Mouse (Mus musculus) MEL (cell line): ENCODE results near the gene Mboat2. TPM values are rescaled to one million over a fixed set of nuclear protein-coding genes. Genes with fewer than 3 reads are reported as not detected.

Experiments used
- DNase-seq: peaks from one replicate; pipeline ENCODE4 v3.0.0; 2011; ENCODE audit warnings: low read depth, low spot score
- H3K27ac ChIP-seq: 2 replicates; pipeline ENCODE4 v1.5.1; 2012; ENCODE audit warnings: low read depth, mild to moderate bottlenecking, control low read depth, low read length, moderate library complexity; ENCODE audit not compliant: control insufficient read depth
- H3K27me3 ChIP-seq, 2 experiments: fragments of 150-350 bp in 1 of 2; sonication (generic) in 1 of 2; 2 replicates each; pipeline ENCODE4 v1.6.1; 2012; ENCODE audit warnings: low read length in 2 of 2, mild to moderate bottlenecking in 2 of 2, improper control_type of control experiment in 1 of 2, moderate library complexity in 1 of 2; ENCODE audit not compliant: insufficient read depth in 2 of 2, control insufficient read depth in 1 of 2
- H3K36me3 ChIP-seq, 2 experiments: 2 replicates each; pipeline ENCODE4 v1.6.1; 2012 to 2014; ENCODE audit warnings: low read length in 2 of 2, improper control_type of control experiment in 1 of 2, inconsistent platforms in 1 of 2, mild to moderate bottlenecking in 1 of 2; ENCODE audit not compliant: insufficient read depth in 2 of 2, control insufficient read depth in 1 of 2
- H3K4me1 ChIP-seq, 2 experiments: fragments of 150-350 bp in 1 of 2; sonication (generic) in 1 of 2; 2 replicates each; pipeline ENCODE4 v1.6.1; 2012; ENCODE audit warnings: low read length in 2 of 2, improper control_type of control experiment in 1 of 2, mild to moderate bottlenecking in 1 of 2; ENCODE audit not compliant: insufficient read depth in 2 of 2, control insufficient read depth in 1 of 2
- H3K4me3 ChIP-seq, 2 experiments: fragments of 150-350 bp in 1 of 2; sonication (generic) in 1 of 2; 2 replicates each; pipeline ENCODE4 v1.5.1; 2012; ENCODE audit warnings: low read depth in 2 of 2, low read length in 2 of 2, mild to moderate bottlenecking in 2 of 2, moderate library complexity in 2 of 2, control low read depth in 1 of 2, improper control_type of control experiment in 1 of 2; ENCODE audit not compliant: control insufficient read depth in 1 of 2, insufficient read depth in 1 of 2
- H3K79me2 ChIP-seq: 2 replicates; pipeline ENCODE4 v1.6.1; 2012; ENCODE audit warnings: mild to moderate bottlenecking, low read length, moderate library complexity; ENCODE audit not compliant: control insufficient read depth, poor library complexity, insufficient read depth
- H3K9ac ChIP-seq: 2 replicates; pipeline ENCODE4 v1.6.1; 2012; ENCODE audit warnings: low read depth, mild to moderate bottlenecking, control low read depth, low read length, moderate library complexity; ENCODE audit not compliant: control insufficient read depth, poor library complexity, severe bottlenecking
- H3K9me3 ChIP-seq: fragments of 150-350 bp; sonication (generic); replicated peaks from 2 replicates; pipeline ENCODE4 v1.6.1; 2012; ENCODE audit warnings: mild to moderate bottlenecking, low read length, improper control_type of control experiment, moderate library complexity; ENCODE audit not compliant: insufficient read depth
- BHLHE40 ChIP-seq: IDR thresholded peaks from 2 replicates; pipeline ENCODE4 v1.6.1; 2012; ENCODE audit warnings: low read depth, mild to moderate bottlenecking, inconsistent platforms, low read length, improper control_type of control experiment, borderline replicate concordance
- CHD1 ChIP-seq: IDR thresholded peaks from 2 replicates; pipeline ENCODE4 v1.6.1; 2012; ENCODE audit warnings: low read depth, mild to moderate bottlenecking, inconsistent platforms, low read length, improper control_type of control experiment
- CHD2 ChIP-seq: IDR thresholded peaks from 2 replicates; pipeline ENCODE4 v1.6.1; 2011; ENCODE audit warnings: low read length, improper control_type of control experiment
- CTCF ChIP-seq, 3 experiments: IDR thresholded peaks in 2 of 3; conservative IDR thresholded peaks in 1 of 3; 2 replicates each; pipeline ENCODE4 v1.5.1; 2011 to 2012; ENCODE audit warnings: low read length in 3 of 3, low read depth in 2 of 3, mild to moderate bottlenecking in 2 of 3, improper control_type of control experiment in 1 of 3, inconsistent platforms in 1 of 3, mixed read lengths in 1 of 3, moderate library complexity in 1 of 3; ENCODE audit not compliant: control insufficient read depth in 1 of 3, insufficient read depth in 1 of 3, poor library complexity in 1 of 3, severe bottlenecking in 1 of 3
- E2F4 ChIP-seq: IDR thresholded peaks from 2 replicates; pipeline ENCODE4 v1.6.1; 2011; ENCODE audit warnings: low read depth, low read length, improper control_type of control experiment, borderline replicate concordance
- ELF1 ChIP-seq: IDR thresholded peaks from 2 replicates; pipeline ENCODE4 v1.6.1; 2014; ENCODE audit warnings: low read depth, mild to moderate bottlenecking, inconsistent platforms, low read length, improper control_type of control experiment, moderate library complexity
- EP300 ChIP-seq, 2 experiments: IDR thresholded peaks; 2 replicates each; pipeline ENCODE4 v1.6.1; 2011; ENCODE audit warnings: improper control_type of control experiment in 2 of 2, low read length in 2 of 2, low read depth in 1 of 2, mild to moderate bottlenecking in 1 of 2
- ETS1 ChIP-seq: IDR thresholded peaks from 2 replicates; pipeline ENCODE4 v1.6.1; 2012; ENCODE audit warnings: low read depth, mild to moderate bottlenecking, inconsistent platforms, low read length, improper control_type of control experiment, moderate library complexity
- JUND ChIP-seq: IDR thresholded peaks from 2 replicates; pipeline ENCODE4 v1.6.1; 2011; ENCODE audit warnings: low read depth, mild to moderate bottlenecking, improper control_type of control experiment, low read length
- KAT2A ChIP-seq: conservative IDR thresholded peaks from 2 replicates; pipeline ENCODE4 v1.6.1; 2012; ENCODE audit warnings: low read depth, low read length, improper control_type of control experiment, inconsistent platforms
- MAX ChIP-seq: IDR thresholded peaks from 2 replicates; pipeline ENCODE4 v1.6.1; 2011; ENCODE audit warnings: low read length, improper control_type of control experiment
- MAZ ChIP-seq: IDR thresholded peaks from 2 replicates; pipeline ENCODE4 v1.6.1; 2012; ENCODE audit warnings: low read depth, mild to moderate bottlenecking, inconsistent platforms, low read length, improper control_type of control experiment
- MXI1 ChIP-seq: IDR thresholded peaks from 2 replicates; pipeline ENCODE4 v1.6.1; 2011; ENCODE audit warnings: mild to moderate bottlenecking, low read depth, low read length, improper control_type of control experiment
- MYB ChIP-seq: IDR thresholded peaks from 2 replicates; pipeline ENCODE4 v1.6.1; 2011; ENCODE audit warnings: mild to moderate bottlenecking, low read depth, low read length, improper control_type of control experiment
- MYC ChIP-seq: IDR thresholded peaks from 2 replicates; pipeline ENCODE4 v1.6.1; 2011; ENCODE audit warnings: low read depth, mild to moderate bottlenecking, low read length, improper control_type of control experiment, moderate library complexity
- NELFE ChIP-seq: IDR thresholded peaks from 2 replicates; pipeline ENCODE4 v1.6.1; 2011; ENCODE audit warnings: low read depth, low read length, improper control_type of control experiment
- NRF1 ChIP-seq: IDR thresholded peaks from 2 replicates; pipeline ENCODE4 v1.6.1; 2014; ENCODE audit warnings: low read depth, mild to moderate bottlenecking, inconsistent platforms, low read length, improper control_type of control experiment, moderate library complexity; ENCODE audit not compliant: poor library complexity, insufficient read depth, severe bottlenecking
- POLR2A ChIP-seq, 2 experiments: IDR thresholded peaks; 2 replicates each; pipeline ENCODE4 v1.6.1; 2011 to 2012; ENCODE audit warnings: low read length in 2 of 2, mild to moderate bottlenecking in 2 of 2, control low read depth in 1 of 2, improper control_type of control experiment in 1 of 2, low read depth in 1 of 2, moderate library complexity in 1 of 2; ENCODE audit not compliant: control insufficient read depth in 1 of 2, insufficient read depth in 1 of 2, poor library complexity in 1 of 2
- POLR2AphosphoS2 ChIP-seq: IDR thresholded peaks from 2 replicates; pipeline ENCODE4 v1.6.1; 2011; ENCODE audit warnings: low read length, improper control_type of control experiment
- POLR2AphosphoS5 ChIP-seq: IDR thresholded peaks from 2 replicates; pipeline ENCODE4 v1.6.1; 2012; ENCODE audit warnings: low read depth, borderline replicate concordance, mild to moderate bottlenecking, inconsistent platforms, low read length, moderate library complexity, mixed read lengths
- RAD21 ChIP-seq: IDR thresholded peaks from 2 replicates; pipeline ENCODE4 v1.6.1; 2011; ENCODE audit warnings: mild to moderate bottlenecking, low read depth, low read length, improper control_type of control experiment
- RCOR1 ChIP-seq: IDR thresholded peaks from 2 replicates; pipeline ENCODE4 v1.6.1; 2012; ENCODE audit warnings: low read depth, mild to moderate bottlenecking, inconsistent platforms, low read length, improper control_type of control experiment
- SMC3 ChIP-seq: IDR thresholded peaks from 2 replicates; pipeline ENCODE4 v1.6.1; 2011; ENCODE audit warnings: low read depth, low read length, improper control_type of control experiment
- TAL1 ChIP-seq: IDR thresholded peaks from 2 replicates; pipeline ENCODE4 v1.6.1; 2012; ENCODE audit warnings: mild to moderate bottlenecking, inconsistent platforms, low read length, moderate library complexity, mixed read lengths
- TBP ChIP-seq: IDR thresholded peaks from 2 replicates; pipeline ENCODE4 v1.8.0; 2011; ENCODE audit warnings: low read depth, low read length, improper control_type of control experiment
- TCF12 ChIP-seq: IDR thresholded peaks from 2 replicates; pipeline ENCODE4 v1.6.1; 2014; ENCODE audit warnings: low read depth, mild to moderate bottlenecking, inconsistent platforms, low read length, improper control_type of control experiment, moderate library complexity
- USF1 ChIP-seq: IDR thresholded peaks from 2 replicates; pipeline ENCODE4 v1.6.1; 2014; ENCODE audit warnings: low read depth, mild to moderate bottlenecking, inconsistent platforms, low read length, improper control_type of control experiment, moderate library complexity
- USF2 ChIP-seq, 2 experiments: IDR thresholded peaks; 2 replicates each; pipeline ENCODE4 v1.6.1; 2011 to 2012; ENCODE audit warnings: improper control_type of control experiment in 2 of 2, low read length in 2 of 2, borderline replicate concordance in 1 of 2, inconsistent platforms in 1 of 2, low read depth in 1 of 2, mild to moderate bottlenecking in 1 of 2; ENCODE audit not compliant: insufficient read depth in 1 of 2
- ZKSCAN1 ChIP-seq: IDR thresholded peaks from 2 replicates; pipeline ENCODE4 v1.6.1; 2012; ENCODE audit warnings: low read depth, mild to moderate bottlenecking, inconsistent platforms, low read length, improper control_type of control experiment, moderate library complexity
- ZMIZ1 ChIP-seq: IDR thresholded peaks from 2 replicates; pipeline ENCODE4 v1.6.1; 2012; ENCODE audit warnings: low read depth, mild to moderate bottlenecking, inconsistent platforms, low read length, improper control_type of control experiment, moderate library complexity
- polyA plus RNA-seq, 2 experiments: library from polyadenylated mRNA; stranded (reverse) in 1 of 2; unstranded in 1 of 2; fragments of >175 nt in 1 of 2; fragments of >200 nt in 1 of 2; gene quantifications; 2 replicates each; pipeline versions ENCODE4 v1.2.1 to v1.2.4; 2012; ENCODE audit warnings: low replicate concordance in 2 of 2, low read depth in 1 of 2; ENCODE audit not compliant: insufficient read length in 2 of 2, insufficient read depth in 1 of 2, missing spikeins in 1 of 2
- total RNA-seq: library from RNA; depleted of rRNA; stranded (reverse); fragments of 300-350 nt; gene quantifications from 2 replicates; pipeline ENCODE4 v1.2.3, GENCODE M21; 2012

Gene Mboat2
- total and polyA plus RNA-seq, 3 experiments = 13.5 TPM; not detected in 1

DNA sequence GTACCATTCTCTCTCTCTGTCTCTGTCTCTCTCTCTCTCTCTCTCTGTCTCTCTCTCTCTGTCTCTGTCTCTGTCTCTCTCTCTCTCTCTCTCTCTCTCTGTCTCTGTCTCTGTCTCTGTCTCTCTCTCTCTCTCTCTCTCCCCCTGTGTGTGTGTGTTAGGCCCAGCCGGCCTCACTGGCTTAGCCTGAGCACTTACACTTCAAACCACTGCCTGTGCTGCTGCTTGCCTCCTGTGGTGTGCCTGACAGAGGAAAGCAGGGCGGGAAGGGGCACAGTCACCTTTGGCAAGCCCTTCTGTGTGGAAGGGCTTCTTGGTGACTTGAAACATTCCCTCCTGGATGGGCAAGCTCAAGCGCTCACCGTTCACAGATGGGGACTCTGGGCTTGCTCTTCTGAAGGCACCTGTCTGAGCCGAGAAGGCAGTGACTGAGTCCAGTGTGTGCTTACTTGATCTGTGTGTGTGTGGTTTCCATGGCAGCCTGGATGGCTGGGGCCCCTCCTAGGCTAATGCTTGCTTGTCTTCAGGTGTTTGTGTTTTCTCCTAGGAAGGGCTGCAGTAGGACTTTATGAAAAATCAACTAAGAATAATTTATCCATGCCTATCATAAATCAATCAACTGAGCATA is 48.2 kb downstream of the Mboat2 start:
- H3K27ac ChIP-seq = peak overlapping the region; percentile 52
- H3K4me3 ChIP-seq = no peak overlapping the region
- peaks cover 0 to 35% of the 10 kb centered on the region in 2 experiments; a peak in 3 of 4 replicates for H3K36me3 ChIP-seq
- H3K4me1 ChIP-seq = peaks cover 42 to 49% of the 10 kb centered on the region in 2 experiments
- peak overlapping the region; percentile 40 for H3K9ac ChIP-seq
- no peaks in the 10 kb centered on the region for H3K27me3 ChIP-seq
- no peaks in the 10 kb centered on the region for H3K79me2 ChIP-seq
- no peaks in the 10 kb centered on the region for H3K9me3 ChIP-seq
- no peak for TF ChIP-seq POLR2AphosphoS5
- TF ChIP-seq ZKSCAN1 = no peak
- no peak for TF ChIP-seq RCOR1
- DNase-seq = no peak

- DNase-seq = peak; percentile 80
- Histone ChIP-seq H3K4me3 (peak overlapping the region in 1 of 2 experiments; percentile 32; a peak in 1 of 4 replicates), H3K4me1 (peaks cover 37 to 42% of the 10 kb centered on the region in 2 experiments), H3K36me3 (peaks cover 0 to 35% of the 10 kb centered on the region in 2 experiments; a peak in 3 of 4 replicates), H3K27ac (peak overlapping the region; percentile 52), H3K9ac (peak overlapping the region; percentile 17; the same call in 1 of the 2 replicates), H3K79me2 (no peaks in the 10 kb centered on the region), H3K27me3 (no peaks in the 10 kb centered on the region), H3K9me3 (no peaks in the 10 kb centered on the region)
- TF ChIP-seq BHLHE40 (no peak; the same call in 1 of the 2 replicates), USF2 (IDR thresholded peaks at IDR 0.05; ENCODE audit: borderline replicate concordance in 1 of 2, insufficient read depth in 1 of 2, low read depth in 1 of 2, low read length in 2 of 2) (0 out of 4 replicates have a peak, but pooled peaks of 1 of the 2 experiments have one; percentile 3), MYC (0 out of 2 replicates have a peak, but pooled peaks have one; percentile 23), NRF1 (no peak), CTCF (IDR thresholded peaks at IDR 0.05 in 2 of 3, conservative IDR thresholded peaks at IDR 0.05 in 1 of 3; ENCODE audit: control insufficient read depth in 1 of 3, insufficient read depth in 1 of 3, low read depth in 2 of 3, low read length in 3 of 3, poor library complexity in 1 of 3, severe bottlenecking in 1 of 3) (no peak), MAX (peak; percentile 44; the same call in 1 of the 2 replicates), EP300 (IDR thresholded peaks at IDR 0.05; ENCODE audit: low read depth in 1 of 2, low read length in 2 of 2) (peak; percentile 80 to 87), CHD2 (no peak; the same call in 1 of the 2 replicates), TAL1 (no peak), NELFE (no peak), CHD1 (no peak), POLR2AphosphoS5 (no peak), ETS1 (peak; percentile 94), TBP (no peak), JUND (0 out of 2 replicates have a peak, but pooled peaks have one; percentile 23), MXI1 (no peak), USF1 (0 out of 2 replicates have a peak, but pooled peaks have one; percentile 6), MYB (peak; percentile 86), TCF12 (peak; percentile 80), E2F4 (no peak), MAZ (peak; percentile 72), ZMIZ1 (0 out of 2 replicates have a peak, but pooled peaks have one; percentile 11), POLR2A (IDR thresholded peaks at IDR 0.05; ENCODE audit: control insufficient read depth in 1 of 2, insufficient read depth in 1 of 2, low read depth in 1 of 2, low read length in 2 of 2, poor library complexity in 1 of 2) (no peak), ELF1 (no peak), POLR2AphosphoS2 (no peak), RAD21 (no peak), SMC3 (no peak), KAT2A (no peak)
Measured at GRCm38 (mm10) chr12:24879613-24880029, 48.9 kb downstream of the Mboat2 start.
